Mouse (Mus musculus) adrenal gland, postnatal 25 days (tissue): Measurements from ENCODE around the gene Hp1bp3. TPM values are rescaled to one million over a fixed set of nuclear protein-coding genes. Genes with fewer than 3 reads are reported as not detected.

Experiments used
- DNase-seq: peaks from one replicate; pipeline ENCODE4 v3.0.0; 2021; ENCODE audit warnings: mixed read lengths
- long read RNA-seq: library from polyadenylated mRNA; stranded (forward); transcript quantifications from one replicate; pipeline ENCODE4 v2.0.0, GENCODE M21; 2021
- total RNA-seq: library from RNA; stranded (reverse); gene quantifications from 2 replicates; pipeline ENCODE4 v1.2.3, GENCODE M21; 2021

Gene Hp1bp3
- total RNA-seq: 214 and 265 TPM in 2 replicates
- long read RNA-seq, transcript Hp1bp3-214 (13 exons, 3,361 nt): minor isoform, 5 of 66 reads
- long read RNA-seq, transcript Hp1bp3-201 (13 exons, 3,311 nt): major isoform, 11 of 66 reads
- long read RNA-seq, partial matches to known transcripts: 39 of 66 reads
- long read RNA-seq, other reads (novel, unspliced or antisense): 10 of 66 reads

GRCm38 (mm10) chr4:138216200-138216890 is at the start of gene Hp1bp3:
Gene Hp1bp3 (plus strand): TSS chr4:138216296.
- DNase-seq: peak; percentile 86

GRCm38 (mm10) chr4:138166519-138166918 is 49.6 kb upstream of the Hp1bp3 start:
- no peak for DNase-seq

GRCm38 (mm10) chr4:138168162-138168561 is 47.9 kb upstream of the Hp1bp3 start:
- no peak for DNase-seq

GRCm38 (mm10) chr4:138169420-138169819 is 46.7 kb upstream of the Hp1bp3 start:
- DNase-seq: no peak

- no peak for DNase-seq
Measured at GRCm38 (mm10) chr4:138172686-138173085, 43.4 kb upstream of the Hp1bp3 start.

- DNase-seq: no peak
Measured at GRCm38 (mm10) chr4:138179391-138179790, 36.7 kb upstream of the Hp1bp3 start.

GRCm38 (mm10) chr4:138180719-138181118 is 35.4 kb upstream of the Hp1bp3 start:
- no peak for DNase-seq

- no peak for DNase-seq
Measured at GRCm38 (mm10) chr4:138184056-138184455, 32.0 kb upstream of the Hp1bp3 start.

- no peak for DNase-seq
Measured at GRCm38 (mm10) chr4:138184573-138184981, 31.5 kb upstream of the Hp1bp3 start.

- DNase-seq: no peak
Measured at GRCm38 (mm10) chr4:138185961-138186360, 30.1 kb upstream of the Hp1bp3 start.

- DNase-seq: no peak
Measured at GRCm38 (mm10) chr4:138187995-138188394, 28.1 kb upstream of the Hp1bp3 start.

GRCm38 (mm10) chr4:138192561-138192960 is 23.5 kb upstream of the Hp1bp3 start:
- DNase-seq: no peak

- no peak for DNase-seq
Measured at GRCm38 (mm10) chr4:138200769-138201168, 15.3 kb upstream of the Hp1bp3 start.

- no peak for DNase-seq
Measured at GRCm38 (mm10) chr4:138201696-138202095, 14.4 kb upstream of the Hp1bp3 start.

GRCm38 (mm10) chr4:138210116-138210515 is 6.0 kb upstream of the Hp1bp3 start:
- DNase-seq: peak; percentile 42

- DNase-seq: no peak
Measured at GRCm38 (mm10) chr4:138213861-138214260, 2.2 kb upstream of the Hp1bp3 start.

- DNase-seq: no peak
Measured at GRCm38 (mm10) chr4:138215671-138216199, 361 bp upstream of the Hp1bp3 start.

- peak; percentile 99 for DNase-seq
Measured at GRCm38 (mm10) chr4:138216891-138217392, 846 bp downstream of the Hp1bp3 start.

GRCm38 (mm10) chr4:138217441-138217840 is 1.3 kb downstream of the Hp1bp3 start:
- no peak for DNase-seq

- no peak for DNase-seq
Measured at GRCm38 (mm10) chr4:138217951-138218685, 2.0 kb downstream of the Hp1bp3 start.

- DNase-seq: no peak
Measured at GRCm38 (mm10) chr4:138219331-138219730, 3.2 kb downstream of the Hp1bp3 start.

GRCm38 (mm10) chr4:138220761-138221160 is 4.7 kb downstream of the Hp1bp3 start:
- DNase-seq: no peak

- DNase-seq: no peak
Measured at GRCm38 (mm10) chr4:138221406-138221805, 5.3 kb downstream of the Hp1bp3 start.
